Mouse (Mus musculus) thymus, adult 2 months (tissue): Measurements from ENCODE around the gene Gm44805.

Experiments
- CTCF ChIP-seq: fragments of 200-500 bp; IDR thresholded peaks from 2 replicates; pipeline ENCODE4 v1.5.1; 2012; ENCODE audit warnings: mild to moderate bottlenecking, control low read depth, low read length, moderate library complexity, borderline replicate concordance; ENCODE audit not compliant: control insufficient read depth, poor library complexity, insufficient read depth; ENCODE audit errors: extremely low read depth
- POLR2A ChIP-seq: fragments of 200-500 bp; IDR thresholded peaks from 2 replicates; pipeline ENCODE4 v1.6.1; 2012; ENCODE audit warnings: mild to moderate bottlenecking, low read length, control low read depth, moderate library complexity; ENCODE audit not compliant: control insufficient read depth, poor library complexity, insufficient read depth; ENCODE audit errors: extremely low read depth

DNA sequence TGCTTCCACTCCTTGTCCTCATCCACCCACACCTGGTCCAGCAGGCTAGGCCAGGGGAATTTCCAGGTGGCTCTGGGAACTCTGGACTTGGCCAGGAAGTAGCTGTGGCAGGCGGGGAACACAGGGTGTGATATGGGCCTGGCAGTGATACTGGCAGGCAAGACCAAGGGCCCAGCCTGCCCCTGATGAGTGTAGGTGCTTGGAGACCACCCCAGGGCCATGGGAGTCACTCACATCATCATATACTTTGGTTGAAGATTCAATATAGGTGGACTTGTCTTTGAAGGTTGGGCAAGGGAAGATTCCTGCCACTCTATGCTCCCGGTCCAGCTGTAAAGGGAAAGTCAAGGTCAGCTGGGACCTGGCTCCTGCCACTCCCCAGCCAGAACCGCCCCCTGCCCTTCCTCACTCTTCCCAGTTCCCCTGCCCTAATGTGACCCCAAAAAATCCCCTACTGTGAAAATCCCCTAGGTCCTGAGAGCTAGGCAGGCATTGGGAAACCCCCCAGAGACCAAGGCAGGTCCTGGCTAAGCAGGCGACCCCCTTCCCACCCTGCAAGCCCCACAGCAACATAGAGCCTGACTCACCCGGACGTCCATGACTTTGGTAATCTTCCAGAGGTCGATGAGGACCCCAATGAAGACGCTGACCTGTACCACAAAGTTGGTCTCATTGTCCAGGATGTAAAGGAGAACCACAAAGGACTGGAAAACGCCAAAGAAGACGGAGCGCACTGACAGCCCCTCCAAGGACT, 46.0 kb downstream of the Gm44805 start:
- TF ChIP-seq POLR2A (no peak), CTCF (no peak)
